Mouse (Mus musculus): ENCODE results near the gene Rom1. TPM values are rescaled to one million over a fixed set of nuclear protein-coding genes. Genes with fewer than 3 reads are reported as not detected.
"Not testable (repeated sequence)": the region's sequence is repeated elsewhere in the genome, so short reads cannot be mapped to it uniquely, and the experiment has no call there.

Rom1 gene
- total RNA-seq, 2 experiments from 2014 or later, result 1.2 to 3.0 TPM

- no peak for ATAC-seq (replicated peaks; ENCODE audit: low FRiP score, poor library complexity, severe bottlenecking)
These were observed 30.1 kb downstream of the Rom1 start for GRCm38 (mm10) chr19:8899079-8899478.

DNA sequence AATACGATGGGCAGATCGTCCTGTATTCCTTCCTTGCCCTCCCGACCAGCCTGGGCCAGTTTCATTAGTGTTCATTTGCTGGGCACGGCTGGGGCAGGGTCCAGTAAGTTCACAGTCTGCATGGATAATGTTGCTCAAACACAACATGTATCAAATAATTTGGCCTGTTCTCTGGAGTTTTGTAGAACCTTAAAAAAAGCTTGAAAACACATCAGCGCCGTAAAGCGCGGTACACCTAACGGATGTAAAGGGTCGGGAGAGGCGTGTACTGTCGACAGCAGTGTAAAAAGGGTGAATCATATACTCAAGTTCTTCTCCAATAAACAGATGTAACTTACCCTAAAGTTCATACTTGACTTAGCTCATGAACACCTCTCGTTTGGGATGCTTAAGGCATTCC lies 30.6 kb downstream of the Rom1 start:
- peak; percentile 40 for ATAC-seq (replicated peaks; ENCODE audit: low FRiP score, poor library complexity, severe bottlenecking)

- peak; percentile 95 for ATAC-seq (replicated peaks; ENCODE audit: low FRiP score, poor library complexity, severe bottlenecking)
These were observed 31.2 kb downstream of the Rom1 start, which contains the start of gene Ganab for GRCm38 (mm10) chr19:8897865-8898495. Ganab (plus strand) TSS chr19:8898071.

DNA sequence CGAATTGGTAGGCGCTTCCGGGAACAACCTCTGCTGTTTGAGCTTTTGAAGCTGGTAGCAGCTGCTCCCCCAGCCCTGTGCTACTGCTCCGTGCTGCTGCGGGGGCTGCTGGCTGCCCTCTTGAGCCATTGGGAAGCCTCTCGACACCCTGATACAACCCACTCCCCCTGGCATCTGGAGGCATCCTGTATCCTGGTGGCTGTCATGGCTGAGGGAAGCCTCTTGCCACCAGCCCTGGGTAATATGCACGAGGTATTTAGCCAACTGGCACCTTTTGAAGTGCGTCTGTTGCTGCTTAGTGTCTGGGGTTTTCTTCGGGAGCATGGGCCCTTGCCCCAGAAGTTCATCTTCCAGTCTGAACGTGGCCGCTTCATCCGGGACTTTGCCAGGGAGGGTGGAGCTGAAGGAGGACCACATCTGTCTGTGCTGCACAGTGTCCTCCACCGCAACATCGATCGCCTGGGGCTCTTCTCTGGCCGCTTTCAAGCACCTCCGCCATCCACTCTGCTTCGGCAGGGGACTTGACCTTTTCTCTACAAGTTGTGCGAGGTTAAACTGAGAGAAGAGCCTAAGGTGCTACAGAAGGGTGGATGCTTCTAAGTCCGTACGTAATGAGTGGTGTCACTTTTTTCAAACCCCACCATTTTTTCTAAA lies 31.8 kb downstream of the Rom1 start:
- ATAC-seq (replicated peaks; ENCODE audit: low FRiP score, poor library complexity, severe bottlenecking), result peak; percentile 47

GRCm38 (mm10) chr19:8896231-8896630 lies 32.9 kb downstream of the Rom1 start:
- ATAC-seq (replicated peaks; ENCODE audit: low FRiP score, poor library complexity, severe bottlenecking), result not testable (repeated sequence)

GRCm38 (mm10) chr19:8895397-8895960 lies 33.7 kb downstream of the Rom1 start:
- ATAC-seq (replicated peaks; ENCODE audit: low FRiP score, poor library complexity, severe bottlenecking), result no peak

GRCm38 (mm10) chr19:8892829-8893766 lies 36.1 kb downstream of the Rom1 start, which contains the start of gene Ints5:
Ints5 (plus strand) TSS chr19:8893005.
- peak; percentile 71 for ATAC-seq (replicated peaks; ENCODE audit: low FRiP score, poor library complexity, severe bottlenecking)

DNA sequence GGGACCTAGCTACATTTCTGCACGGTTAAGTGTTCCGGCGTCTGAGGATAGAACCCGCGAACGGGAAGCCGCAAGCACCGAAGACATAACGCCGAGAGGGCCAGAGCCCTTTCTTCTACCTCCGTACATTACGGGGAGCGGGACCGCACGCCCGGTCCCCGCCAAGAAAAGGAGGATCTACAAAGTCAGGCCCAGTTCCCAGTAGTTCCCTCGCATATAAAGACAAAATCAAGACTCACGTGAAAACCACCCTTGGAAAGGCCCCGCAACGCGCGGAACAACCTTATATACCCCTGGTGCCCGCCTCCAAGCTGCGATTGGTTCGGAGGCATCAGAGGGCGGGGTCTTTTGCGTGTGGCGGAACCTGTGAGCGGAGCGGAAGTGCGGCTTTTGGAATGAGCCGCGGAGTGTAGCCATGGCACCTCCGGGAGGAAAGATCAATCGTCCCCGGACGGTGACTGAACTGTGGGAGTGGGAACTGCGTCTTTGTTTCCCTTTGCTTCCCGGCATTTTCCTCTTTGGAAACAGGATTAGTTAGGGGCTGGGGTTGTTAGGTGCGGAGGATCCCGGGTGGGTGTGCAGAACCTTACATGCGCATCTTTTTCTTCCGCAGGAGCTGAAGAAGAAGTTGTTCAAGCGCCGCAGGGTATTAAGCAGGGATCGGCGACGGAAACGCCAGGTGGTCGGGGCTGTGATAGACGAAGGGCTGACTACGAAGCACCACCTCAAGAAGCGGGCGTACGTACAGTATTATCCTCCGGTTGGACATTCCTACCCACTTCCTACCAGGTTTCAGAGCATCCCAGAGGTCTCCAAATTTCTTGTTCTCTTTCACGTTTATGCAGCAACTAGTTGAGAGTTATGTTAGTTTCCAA lies 40.4 kb downstream of the Rom1 start, which contains the start of the genes 1810009A15Rik and Gm49416:
Gene 1810009A15Rik, plus strand, starts transcription at position 343 of the 875 bp plus-strand sequence.
Gene Gm49416, plus strand, starts transcription at position 416 of the 875 bp plus-strand sequence.
- ATAC-seq (replicated peaks; ENCODE audit: low FRiP score, poor library complexity, severe bottlenecking), result peak; percentile 93

- ATAC-seq (replicated peaks; ENCODE audit: low FRiP score, poor library complexity, severe bottlenecking), result 0 out of 2 replicates have a peak, but pooled peaks have one; percentile 27
These were observed 41.3 kb downstream of the Rom1 start for GRCm38 (mm10) chr19:8887585-8888463.

DNA sequence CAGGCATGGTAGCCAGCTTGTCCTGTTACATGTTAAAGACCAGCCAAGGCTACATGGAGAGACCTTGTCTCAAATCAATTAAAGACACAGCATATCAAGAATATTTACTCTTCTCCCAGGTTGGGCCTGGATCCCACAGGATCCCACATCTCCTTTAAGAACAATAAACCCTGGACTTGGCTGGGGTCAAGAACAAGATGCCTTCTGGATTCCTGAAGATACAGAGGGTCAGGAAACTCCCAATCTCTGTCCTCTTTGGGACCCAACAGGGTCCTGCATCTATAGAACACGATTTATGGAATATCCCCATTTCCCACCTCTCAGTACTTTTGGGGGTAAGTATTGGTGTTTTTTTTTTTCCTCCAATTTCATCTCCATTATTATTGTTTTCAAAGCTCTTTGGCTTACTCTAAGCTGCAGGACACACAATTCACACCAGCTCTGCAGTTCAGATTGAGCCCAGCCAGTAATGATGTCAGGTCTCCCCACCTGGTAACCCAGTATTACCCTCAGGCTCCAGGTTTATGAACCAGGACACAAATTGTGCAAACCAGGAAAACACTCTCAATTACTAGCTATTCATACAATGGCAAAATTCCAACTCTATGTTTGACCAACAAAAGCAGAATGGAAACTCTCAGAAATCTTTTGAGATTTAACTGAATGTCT lies 42.1 kb downstream of the Rom1 start:
- ATAC-seq (replicated peaks; ENCODE audit: low FRiP score, poor library complexity, severe bottlenecking), result no peak

- no peak for ATAC-seq (replicated peaks; ENCODE audit: low FRiP score, poor library complexity, severe bottlenecking)
These were observed 45.5 kb downstream of the Rom1 start, which contains the start of the genes Lbhd1 and Gm49403 for GRCm38 (mm10) chr19:8883616-8884015. Lbhd1 (plus strand) TSS chr19:8883732. Gm49403 (plus strand) TSS chr19:8883930.

GRCm38 (mm10) chr19:8881034-8881392 lies 48.1 kb downstream of the Rom1 start:
- ATAC-seq (replicated peaks; ENCODE audit: low FRiP score, poor library complexity, severe bottlenecking), result no peak

GRCm38 (mm10) chr19:8880311-8881033 lies 48.7 kb downstream of the Rom1 start, which contains the start of gene Uqcc3:
Uqcc3 (minus strand) TSS chr19:8880923.
- ATAC-seq (replicated peaks; ENCODE audit: low FRiP score, poor library complexity, severe bottlenecking), result peak; percentile 98
